Mouse (Mus musculus): ENCODE measurements at regions not wholly inside any gene's neighbourhood (a gene's known extent, or its start where the extent isn't known, plus 50 kb on each side); places are given as distances from the start of the nearest gene placed in this dataset.
A peak's percentile ranks its signal among the peaks of the same experiment; 100 is the strongest.

DNA sequence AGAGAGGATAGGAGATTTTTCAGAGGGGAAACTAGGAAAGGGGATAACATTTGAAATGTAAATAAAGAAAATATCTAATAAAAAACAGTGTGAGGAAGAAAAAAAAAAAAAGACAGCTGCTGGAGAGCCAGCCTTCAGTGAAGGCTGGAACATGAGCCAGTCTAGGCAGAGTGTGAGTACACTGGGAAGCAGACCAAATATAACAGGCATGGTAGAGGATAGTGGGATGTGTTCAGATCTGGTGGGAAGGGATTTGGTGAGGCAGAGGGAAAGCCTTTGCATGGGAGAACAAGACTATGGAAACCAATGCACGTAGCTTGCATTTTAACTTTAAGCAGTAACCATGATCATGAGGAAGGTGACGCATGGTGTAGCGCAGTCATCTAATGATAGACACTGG lies 144.5 kb upstream of the Ube2e3 start:
- Histone ChIP-seq H3K36me3 (replicated peaks) (no peaks in the 10 kb centered on the region), H3K4me1 (ENCODE audit: insufficient read depth, low read depth, low read length) (no peaks in the 10 kb centered on the region), H3K4me3 (ENCODE audit: low read depth, low read length) (no peak overlapping the region), H3K9me3 (replicated peaks) (no peaks in the 10 kb centered on the region), H3K27me3 (ENCODE audit: insufficient read depth, low read length) (no peaks in the 10 kb centered on the region)
- TF ChIP-seq GATA1 (IDR thresholded peaks at IDR 0.05; ENCODE audit: borderline replicate concordance, low read length) (no peak), GATA2 (IDR thresholded peaks at IDR 0.05; ENCODE audit: borderline replicate concordance, low read depth, low read length) (no peak), POLR2AphosphoS5 (IDR thresholded peaks at IDR 0.05; ENCODE audit: insufficient replicate concordance, low read depth, low read length) (no peak)
- no peak for DNase-seq (ENCODE audit: low spot score)
- ATAC-seq (ENCODE audit: extremely low read depth, insufficient number of reproducible peaks, low FRiP score, poor library complexity, severe bottlenecking) = no peak

DNA sequence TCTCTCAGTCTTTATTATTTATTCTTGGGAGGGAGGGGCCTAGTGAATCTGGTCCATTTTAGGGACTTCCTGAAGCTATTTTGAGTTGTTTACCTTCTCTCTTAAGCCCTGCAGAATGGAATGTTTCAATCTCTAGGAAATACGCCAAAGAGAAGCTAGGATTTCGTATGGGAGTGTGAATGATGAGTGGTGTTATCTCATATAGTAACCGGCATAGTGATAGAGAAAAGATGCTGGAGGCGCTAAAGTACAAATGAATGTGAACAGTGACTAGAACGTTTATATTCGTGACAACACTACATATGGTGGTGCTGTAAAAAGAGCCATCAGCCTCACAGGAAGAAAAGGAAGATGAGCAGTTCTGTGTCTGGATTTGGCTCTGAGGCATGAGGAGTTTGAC lies 145.2 kb upstream of the Ube2e3 start:
- no peak overlapping the region for H3K4me3 ChIP-seq (ENCODE audit: low read depth, low read length)
- no peaks in the 10 kb centered on the region for H3K9me3 ChIP-seq (replicated peaks)
- no peaks in the 10 kb centered on the region for H3K4me1 ChIP-seq (ENCODE audit: insufficient read depth, low read depth, low read length)
- H3K36me3 ChIP-seq (replicated peaks) = no peaks in the 10 kb centered on the region
- DNase-seq (ENCODE audit: low spot score) = no peak
- TF ChIP-seq CTCF (IDR thresholded peaks at IDR 0.05; ENCODE audit: low read depth, low read length) (no peak), GATA2 (IDR thresholded peaks at IDR 0.05; ENCODE audit: borderline replicate concordance, low read depth, low read length) (no peak), GATA1 (IDR thresholded peaks at IDR 0.05; ENCODE audit: borderline replicate concordance, low read length) (no peak), POLR2AphosphoS5 (IDR thresholded peaks at IDR 0.05; ENCODE audit: insufficient replicate concordance, low read depth, low read length) (no peak), TAL1 (conservative IDR thresholded peaks at IDR 0.05; ENCODE audit: low read depth, low read length) (no peak)
- no peak for ATAC-seq (ENCODE audit: extremely low read depth, insufficient number of reproducible peaks, low FRiP score, poor library complexity, severe bottlenecking)
- no peaks in the 10 kb centered on the region for H3K27me3 ChIP-seq (ENCODE audit: insufficient read depth, low read length)

DNA sequence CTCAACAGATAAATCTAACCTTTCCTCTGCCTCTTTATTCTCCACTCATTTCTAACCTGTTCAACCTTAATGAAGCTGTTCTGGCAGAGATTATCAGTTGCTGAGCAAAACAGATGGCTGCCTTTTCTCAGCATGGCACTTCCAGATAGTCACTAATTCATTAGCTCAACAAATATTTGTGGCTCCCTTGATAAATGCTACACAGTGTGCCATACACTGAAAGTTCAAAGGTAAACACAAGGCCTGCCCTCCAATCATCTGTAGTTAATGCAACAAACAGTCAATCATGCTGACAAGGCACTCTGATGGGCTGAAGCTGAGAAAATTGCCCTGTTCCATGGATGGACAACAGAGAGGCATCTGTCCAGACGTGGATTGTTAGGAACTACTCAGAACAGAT lies 149.4 kb upstream of the Ube2e3 start:
- Histone ChIP-seq H3K4me1 (ENCODE audit: insufficient read depth, low read depth, low read length) (peaks cover 6% of the 10 kb centered on the region), H3K4me3 (ENCODE audit: low read depth, low read length) (no peak overlapping the region), H3K27me3 (ENCODE audit: insufficient read depth, low read length) (no peaks in the 10 kb centered on the region), H3K36me3 (replicated peaks) (no peaks in the 10 kb centered on the region), H3K9me3 (replicated peaks) (no peaks in the 10 kb centered on the region)
- DNase-seq (ENCODE audit: low spot score) = no peak
- ATAC-seq (ENCODE audit: extremely low read depth, insufficient number of reproducible peaks, low FRiP score, poor library complexity, severe bottlenecking) = no peak
- TF ChIP-seq CTCF (IDR thresholded peaks at IDR 0.05; ENCODE audit: low read depth, low read length) (no peak), TAL1 (conservative IDR thresholded peaks at IDR 0.05; ENCODE audit: low read depth, low read length) (no peak), GATA1 (IDR thresholded peaks at IDR 0.05; ENCODE audit: borderline replicate concordance, low read length) (no peak), GATA2 (IDR thresholded peaks at IDR 0.05; ENCODE audit: borderline replicate concordance, low read depth, low read length) (no peak), POLR2AphosphoS5 (IDR thresholded peaks at IDR 0.05; ENCODE audit: insufficient replicate concordance, low read depth, low read length) (no peak)

DNA sequence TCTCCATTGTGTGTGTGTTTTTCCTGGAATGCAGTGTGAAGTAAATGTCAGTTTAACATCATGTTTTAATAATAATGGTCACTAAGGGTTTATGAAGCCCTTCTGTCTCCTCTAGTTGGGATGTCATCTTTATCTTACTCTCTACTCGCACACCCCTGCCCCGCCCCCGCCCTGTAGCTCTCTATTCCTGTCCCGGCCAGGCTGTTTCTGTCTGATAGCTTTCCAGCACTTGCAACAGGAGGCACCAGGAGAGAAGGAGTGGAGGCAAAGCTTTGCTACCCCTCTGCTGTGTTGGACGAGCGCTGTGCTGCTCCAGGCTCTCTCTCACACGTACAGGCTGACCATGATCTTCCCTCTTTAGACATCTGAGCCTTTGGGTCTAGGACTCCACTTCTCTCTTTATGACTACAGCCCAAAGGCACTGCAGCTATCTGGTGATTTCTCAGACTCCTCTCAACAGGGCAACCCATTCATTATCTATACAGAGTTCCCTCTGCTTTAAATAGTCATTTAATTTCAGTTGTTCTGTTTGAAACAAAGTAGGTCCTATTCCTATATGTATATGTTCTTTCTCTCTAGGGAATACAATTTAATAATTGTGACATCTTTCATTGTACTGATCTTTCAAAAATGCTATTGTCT lies 151.6 kb upstream of the Ube2e3 start:
- no peak for TF ChIP-seq GATA1 (IDR thresholded peaks at IDR 0.05; ENCODE audit: borderline replicate concordance, low read length)
- no peak for TF ChIP-seq GATA2 (IDR thresholded peaks at IDR 0.05; ENCODE audit: borderline replicate concordance, low read depth, low read length)
- no peak for TF ChIP-seq POLR2AphosphoS5 (IDR thresholded peaks at IDR 0.05; ENCODE audit: insufficient replicate concordance, low read depth, low read length)
- no peak for TF ChIP-seq CTCF (IDR thresholded peaks at IDR 0.05; ENCODE audit: low read depth, low read length)
- TF ChIP-seq TAL1 (conservative IDR thresholded peaks at IDR 0.05; ENCODE audit: low read depth, low read length) = no peak
- DNase-seq (ENCODE audit: low spot score) (peak; percentile 16), ATAC-seq (ENCODE audit: extremely low read depth, insufficient number of reproducible peaks, low FRiP score, poor library complexity, severe bottlenecking) (peak; percentile 59)

DNA sequence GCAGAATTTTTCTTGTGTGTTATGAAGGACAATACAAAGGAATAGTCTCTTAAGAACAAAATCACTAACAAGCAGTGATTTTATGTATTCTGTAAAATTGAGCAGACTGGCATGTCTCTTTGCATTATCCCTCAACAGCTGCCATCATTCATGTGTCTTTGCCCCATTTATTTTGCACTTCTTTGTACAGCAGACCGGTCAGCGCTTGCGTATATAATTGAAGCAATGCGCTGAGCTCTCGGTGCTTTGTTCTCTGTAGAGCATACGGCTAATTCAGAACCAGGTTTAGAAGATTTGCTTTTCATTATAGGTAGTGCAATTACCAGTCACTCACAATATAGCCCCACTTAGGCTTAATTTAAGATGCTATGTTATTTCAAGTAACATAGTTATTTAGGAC lies 173.1 kb upstream of the Ube2e3 start:
- no peaks in the 10 kb centered on the region for H3K4me1 ChIP-seq (ENCODE audit: insufficient read depth, low read depth, low read length)

More for the DNA sequence above, 151.6 kb upstream of the Ube2e3 start:
- H3K4me1 ChIP-seq (ENCODE audit: insufficient read depth, low read depth, low read length) = peaks cover 6% of the 10 kb centered on the region
- H3K9me3 ChIP-seq (replicated peaks) = no peaks in the 10 kb centered on the region
- no peaks in the 10 kb centered on the region for H3K27me3 ChIP-seq (ENCODE audit: insufficient read depth, low read length)
- H3K36me3 ChIP-seq (replicated peaks) = no peaks in the 10 kb centered on the region
- no peak overlapping the region; the same call in 1 of the 2 replicates for H3K4me3 ChIP-seq (ENCODE audit: low read depth, low read length)

DNA sequence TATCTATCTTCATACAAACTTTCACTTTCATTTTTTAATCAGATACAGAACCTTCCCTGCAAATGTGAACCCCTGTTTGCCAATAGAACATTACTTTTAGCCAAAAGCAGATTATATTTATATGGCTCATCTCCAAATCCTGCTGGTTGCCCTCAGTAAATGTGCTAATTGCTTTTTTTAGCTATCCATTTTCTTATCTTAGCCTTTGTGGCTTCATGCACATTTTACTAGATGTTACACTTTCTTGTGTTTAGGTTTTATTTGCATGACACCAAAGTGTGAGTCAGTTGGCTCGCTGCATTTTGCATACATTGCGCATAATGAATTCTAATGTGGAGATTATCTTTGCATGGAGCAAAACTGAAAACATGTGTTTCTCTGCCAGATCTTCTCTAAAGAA lies 211.3 kb upstream of the Ube2e3 start:
- H3K27me3 ChIP-seq (ENCODE audit: insufficient read depth, low read length) = no peaks in the 10 kb centered on the region
- no peaks in the 10 kb centered on the region for H3K9me3 ChIP-seq (replicated peaks)
- H3K36me3 ChIP-seq (replicated peaks) = no peaks in the 10 kb centered on the region
- ATAC-seq (ENCODE audit: extremely low read depth, insufficient number of reproducible peaks, low FRiP score, poor library complexity, severe bottlenecking) (peak; percentile 41; the same call in 1 of the 2 replicates), DNase-seq (ENCODE audit: low spot score) (no peak)
- H3K4me3 ChIP-seq (ENCODE audit: low read depth, low read length) = no peak overlapping the region
- TF ChIP-seq POLR2AphosphoS5 (IDR thresholded peaks at IDR 0.05; ENCODE audit: insufficient replicate concordance, low read depth, low read length) (no peak), TAL1 (conservative IDR thresholded peaks at IDR 0.05; ENCODE audit: low read depth, low read length) (no peak), GATA1 (IDR thresholded peaks at IDR 0.05; ENCODE audit: borderline replicate concordance, low read length) (no peak), CTCF (IDR thresholded peaks at IDR 0.05; ENCODE audit: low read depth, low read length) (no peak), GATA2 (IDR thresholded peaks at IDR 0.05; ENCODE audit: borderline replicate concordance, low read depth, low read length) (no peak)
- peaks cover 18% of the 10 kb centered on the region for H3K4me1 ChIP-seq (ENCODE audit: insufficient read depth, low read depth, low read length)

More for the DNA sequence above, 173.1 kb upstream of the Ube2e3 start:
- ATAC-seq (ENCODE audit: extremely low read depth, insufficient number of reproducible peaks, low FRiP score, poor library complexity, severe bottlenecking) (no peak), DNase-seq (ENCODE audit: low spot score) (no peak)
- H3K27me3 ChIP-seq (ENCODE audit: insufficient read depth, low read length) = no peaks in the 10 kb centered on the region
- H3K4me3 ChIP-seq (ENCODE audit: low read depth, low read length) = no peak overlapping the region
- H3K36me3 ChIP-seq (replicated peaks) = no peaks in the 10 kb centered on the region
- H3K9me3 ChIP-seq (replicated peaks) = no peaks in the 10 kb centered on the region
- TF ChIP-seq TAL1 (conservative IDR thresholded peaks at IDR 0.05; ENCODE audit: low read depth, low read length) (no peak), POLR2AphosphoS5 (IDR thresholded peaks at IDR 0.05; ENCODE audit: insufficient replicate concordance, low read depth, low read length) (no peak), GATA1 (IDR thresholded peaks at IDR 0.05; ENCODE audit: borderline replicate concordance, low read length) (no peak), GATA2 (IDR thresholded peaks at IDR 0.05; ENCODE audit: borderline replicate concordance, low read depth, low read length) (no peak), CTCF (IDR thresholded peaks at IDR 0.05; ENCODE audit: low read depth, low read length) (no peak)

Data from G1E (cell line).